In genomic region chr14:58822938-58823337, GRCm38 (mm10) we compare ENCODE assay signal across 32 mouse cellular contexts.
A peak's percentile ranks its signal among the peaks of the same experiment; 100 is the strongest.
DNase-seq lines count a peak whose midpoint lies in the region; ATAC-seq and TF ChIP-seq lines count a peak whose summit lies in the region.
"Had no signal": no experiment of that assay in that cellular context is flagged by ENCODE, and none has a peak within 500 bp of the region (broad histone marks: within the 10 kb centered on the region; RNA-seq: fewer than 3 reads in every experiment).

No protein-coding gene starts in this region.

- no peak overlapping the region for H3K4me3 ChIP-seq in gastrocnemius, adult 2 months
- no peak overlapping the region for H3K4me3 ChIP-seq in limb, embryonic 15.5 days
- H3K4me3 ChIP-seq in limb, embryonic 10.5 days: no peak overlapping the region
- no peak overlapping the region for H3K4me3 ChIP-seq in C2C12 (ENCODE audit: insufficient read depth, poor library complexity, severe bottlenecking)
- H3K4me3 ChIP-seq: embryonic facial prominence, embryonic 13.5 days; hindbrain, embryonic 13.5 days; left cerebral cortex, adult 2 months; limb, embryonic 13.5 days; liver, embryonic 12.5 days; midbrain, embryonic 12.5 days had no signal

- H3K9ac ChIP-seq in limb, embryonic 15.5 days: no peak overlapping the region
- H3K9ac ChIP-seq: embryonic facial prominence, embryonic 13.5 days; forebrain, postnatal 0 days; hindbrain, embryonic 13.5 days; limb, embryonic 13.5 days; liver, embryonic 12.5 days; liver, postnatal 0 days; midbrain, embryonic 12.5 days had no signal

- DNase-seq in gastrocnemius, adult 2 months: peak; percentile 27
- DNase-seq in gastrocnemius, postnatal 4 days (ENCODE audit: low spot score in 2 of 2): no peak
- DNase-seq in limb, embryonic 10.5 days (ENCODE audit: low spot score): no peak
- peak; percentile 7 for DNase-seq in brain, adult 2 months (ENCODE audit: low read depth, low spot score)
- DNase-seq in spleen, postnatal 4 days (ENCODE audit: low spot score in 2 of 2): no peak
- DNase-seq in cerebellum, postnatal 14 days: no peak
- DNase-seq: adrenal gland, adult 8-10 months; B cell, adult 2 months; cerebellum, adult 8-10 months; cerebellum, postnatal 36 days; embryo, embryonic 11 days; forebrain, postnatal 0 days; gastrocnemius, postnatal 10 days; heart, adult 18-20 months; heart, postnatal 4 days; liver, postnatal 0 days; lung, postnatal 36 days; right cerebral cortex, postnatal 25 days; thymus, adult 18-20 months; thymus, postnatal 25 days had no signal

- no peak overlapping the region for H3K27ac ChIP-seq in gastrocnemius, adult 2 months
- H3K27ac ChIP-seq in limb, embryonic 15.5 days: no peak overlapping the region
- H3K27ac ChIP-seq in limb, embryonic 10.5 days: no peak overlapping the region
- H3K27ac ChIP-seq: embryonic facial prominence, embryonic 13.5 days; hindbrain, embryonic 13.5 days; left cerebral cortex, adult 2 months; limb, embryonic 13.5 days; liver, embryonic 12.5 days; midbrain, embryonic 12.5 days; stomach, postnatal 0 days had no signal

- ATAC-seq in limb, embryonic 15.5 days (ENCODE audit: insufficient number of reproducible peaks, low FRiP score, low TSS enrichment, low read depth): peak; percentile 48; the same call in 1 of the 2 replicates
- ATAC-seq: forebrain, postnatal 0 days; intestine, postnatal 0 days; liver, embryonic 12.5 days; liver, postnatal 0 days had no signal

- intact Hi-C loops in gastrocnemius, adult 2 months (cut with DNase I): no loop called here

- no peaks in the 10 kb centered on the region for H3K79me3 ChIP-seq in C2C12 (ENCODE audit: low read depth)

- H3K79me2 ChIP-seq in C2C12 (ENCODE audit: control insufficient read depth, insufficient read depth): no peaks in the 10 kb centered on the region

- WGBS in limb, embryonic 15.5 days: 82% methylated on average over 4 of the region's 4 CpGs
- WGBS in limb, embryonic 10.5 days: 88% methylated on average over 4 of the region's 4 CpGs

- H3K4me1 ChIP-seq in limb, embryonic 15.5 days: no peaks in the 10 kb centered on the region
- no peaks in the 10 kb centered on the region for H3K4me1 ChIP-seq in limb, embryonic 10.5 days
- H3K4me1 ChIP-seq: embryonic facial prominence, embryonic 13.5 days; hindbrain, embryonic 13.5 days; limb, embryonic 13.5 days; liver, embryonic 12.5 days; midbrain, embryonic 12.5 days had no signal

- TF ChIP-seq CTCF in gastrocnemius, adult 2 months (IDR thresholded peaks at IDR 0.05): no peak
- TF ChIP-seq CTCF in C2C12 (IDR thresholded peaks at IDR 0.05; ENCODE audit: control insufficient read depth, insufficient read depth, insufficient read length): no peak

- no peaks in the 10 kb centered on the region for H3K36me3 ChIP-seq in limb, embryonic 15.5 days
- H3K36me3 ChIP-seq in limb, embryonic 10.5 days: no peaks in the 10 kb centered on the region
- no peaks in the 10 kb centered on the region for H3K36me3 ChIP-seq in C2C12 (ENCODE audit: control insufficient read depth, insufficient read depth)
- H3K36me3 ChIP-seq: embryonic facial prominence, embryonic 13.5 days; G1E; hindbrain, embryonic 13.5 days; limb, embryonic 13.5 days; liver, embryonic 12.5 days; midbrain, embryonic 12.5 days had no signal

- H3K9me3 ChIP-seq in limb, embryonic 15.5 days: no peaks in the 10 kb centered on the region
- no peaks in the 10 kb centered on the region for H3K9me3 ChIP-seq in limb, embryonic 10.5 days (replicated peaks)
- H3K9me3 ChIP-seq: embryonic facial prominence, embryonic 13.5 days; hindbrain, embryonic 13.5 days; limb, embryonic 13.5 days; liver, embryonic 12.5 days; midbrain, embryonic 12.5 days had no signal

- no peak overlapping the region for H3K4me2 ChIP-seq in limb, embryonic 15.5 days
- H3K4me2 ChIP-seq: embryonic facial prominence, embryonic 13.5 days; heart, embryonic 11.5 days; hindbrain, embryonic 13.5 days; limb, embryonic 13.5 days; liver, embryonic 12.5 days; midbrain, embryonic 12.5 days had no signal

- H3ac ChIP-seq in C2C12 (ENCODE audit: control insufficient read depth, insufficient read length, low read depth): no peak overlapping the region

- H3K27me3 ChIP-seq in limb, embryonic 15.5 days: no peaks in the 10 kb centered on the region
- H3K27me3 ChIP-seq in limb, embryonic 10.5 days (ENCODE audit: low read depth, poor library complexity, severe bottlenecking): no peaks in the 10 kb centered on the region
- no peaks in the 10 kb centered on the region for H3K27me3 ChIP-seq in C2C12 (ENCODE audit: control insufficient read depth, insufficient read depth, insufficient read length)
- H3K27me3 ChIP-seq: embryonic facial prominence, embryonic 13.5 days; hindbrain, embryonic 13.5 days; limb, embryonic 13.5 days; liver, embryonic 12.5 days; midbrain, embryonic 12.5 days had no signal

TF ChIP-seq in C2C12, 6 proteins besides CTCF, POLR2A, EP300 and RAD21:
- TF ChIP-seq FOSL1 (IDR thresholded peaks at IDR 0.05; ENCODE audit: insufficient read depth, low read length, poor library complexity, severe bottlenecking) (peak; percentile 34), MYOD1 (IDR thresholded peaks at IDR 0.05; ENCODE audit: control insufficient read depth, insufficient read length, low read depth) (peak; percentile 100), CEBPB (IDR thresholded peaks at IDR 0.05; ENCODE audit: low read depth) (no peak), MAX (IDR thresholded peaks at IDR 0.05) (no peak), USF1 (IDR thresholded peaks at IDR 0.05; ENCODE audit: low read depth) (peak; percentile 41)

Comparison
In these comparisons a context has a peak if more than half of its experiments do, and no peak if none do; other contexts are left out.
1. DNase-seq: peak in gastrocnemius, adult 2 months (single experiment) and brain, adult 2 months (single experiment); none in gastrocnemius, postnatal 4 days (0 of 2), limb, embryonic 10.5 days (single experiment), spleen, postnatal 4 days (0 of 2) and cerebellum, postnatal 14 days (0 of 2).